Mouse (Mus musculus) liver, postnatal 0 days (tissue): ENCODE measurements around the gene Sucla2. TPM values are rescaled to one million over a fixed set of nuclear protein-coding genes. Genes with fewer than 3 reads are reported as not detected.

ENCODE experiments used
- ATAC-seq: fragments of 200-750 bp; cut with Nextera tagmentation; 2 replicates; pipeline ENCODE4 v1.8.0; 2017; ENCODE audit warnings: mild to moderate bottlenecking, moderate library complexity
- DNase-seq: peaks from one replicate; pipeline ENCODE4 v3.0.0-alpha.2; 2016
- H3K27ac ChIP-seq: fragments of 300-500 bp; sonication (generic); 2 replicates; pipeline ENCODE4 v1.5.1; 2014; ENCODE audit warnings: antibody characterized with exemption, moderate library complexity, mild to moderate bottlenecking, low read depth
- H3K27me3 ChIP-seq: fragments of 300-500 bp; sonication (generic); 2 replicates; pipeline ENCODE4 v1.6.1; 2014; ENCODE audit warnings: low read length, control low read depth, mixed read lengths; ENCODE audit not compliant: insufficient read depth
- H3K36me3 ChIP-seq: fragments of 300-500 bp; sonication (generic); replicated peaks from 2 replicates; pipeline ENCODE4 v1.6.1; 2014; ENCODE audit warnings: mild to moderate bottlenecking, control low read depth, low read length, moderate library complexity, mixed read lengths; ENCODE audit not compliant: insufficient read depth
- H3K4me1 ChIP-seq: fragments of 300-500 bp; sonication (generic); 2 replicates; pipeline ENCODE4 v1.6.1; 2014; ENCODE audit warnings: antibody characterized with exemption, mild to moderate bottlenecking, control low read depth; ENCODE audit not compliant: insufficient read depth
- H3K4me2 ChIP-seq: fragments of 300-500 bp; sonication (generic); 2 replicates; pipeline ENCODE4 v1.6.1; 2014; ENCODE audit warnings: low read depth, mild to moderate bottlenecking, low read length, moderate library complexity, mixed read lengths
- H3K4me3 ChIP-seq: fragments of 300-500 bp; sonication (generic); 2 replicates; pipeline ENCODE4 v1.5.1; 2014; ENCODE audit warnings: low read depth, low read length
- H3K9ac ChIP-seq: fragments of 300-500 bp; sonication (generic); replicated peaks from 2 replicates; pipeline ENCODE4 v1.6.1; 2014; ENCODE audit warnings: mild to moderate bottlenecking, moderate library complexity
- H3K9me3 ChIP-seq: fragments of 300-500 bp; sonication (generic); 2 replicates; pipeline ENCODE4 v1.6.1; 2016; ENCODE audit warnings: mild to moderate bottlenecking, control low read depth, low read length, mixed read lengths
- CTCF ChIP-seq: sonication (generic); IDR thresholded peaks from 2 replicates; pipeline ENCODE4 v1.5.1; 2016; ENCODE audit warnings: antibody characterized with exemption, low read depth
- EP300 ChIP-seq: IDR thresholded peaks from 2 replicates; pipeline ENCODE4 v1.6.1; 2016; ENCODE audit warnings: antibody characterized with exemption, low read depth, mild to moderate bottlenecking
- WGBS: fragments of 180-500 bp; shearing (Covaris S2); extraction: QIAGEN DNeasy Blood & Tissue Kit; methylation state at CpG from one replicate; pipeline ENCODE4 v1.1.7; 2014; ENCODE audit not compliant: insufficient replicate concordance; 5-methylcytosine and 5-hydroxymethylcytosine counted together
- polyA plus RNA-seq: library from polyadenylated mRNA; unstranded; fragments of >200 nt; fragmentation: Nextera tagmentation; extraction: Ambion mirVana; gene quantifications from 2 replicates; pipeline ENCODE4 v1.2.1, GENCODE M21; 2015

Sucla2 gene
- polyA plus RNA-seq, 1 experiment from 2014 or later, result 99.7 TPM

- 62% methylated on average over 6 of the region's 6 CpGs for WGBS
Measured at GRCm38 (mm10) chr14:73533755-73534465, 8.8 kb downstream of the Sucla2 start.

GRCm38 (mm10) chr14:73535641-73536040 lies 10.5 kb downstream of the Sucla2 start:
- Histone ChIP-seq H3K27me3 (no peaks in the 10 kb centered on the region), H3K4me1 (no peaks in the 10 kb centered on the region), H3K4me3 (no peak overlapping the region), H3K36me3 (no peaks in the 10 kb centered on the region), H3K9me3 (no peaks in the 10 kb centered on the region), H3K4me2 (no peak overlapping the region), H3K9ac (no peak overlapping the region), H3K27ac (no peak overlapping the region)
- TF ChIP-seq CTCF (no peak), EP300 (no peak)
- no peak for DNase-seq
- WGBS, result 56% methylated on average over 2 of the region's 2 CpGs
- ATAC-seq, result no peak

More at GRCm38 (mm10) chr14:73533755-73534465, 8.8 kb downstream of the Sucla2 start:
- no peak for ATAC-seq
- DNase-seq, result no peak
- no peak overlapping the region for H3K9ac ChIP-seq
- TF ChIP-seq EP300, result no peak
- no peak for TF ChIP-seq CTCF
- H3K4me1 ChIP-seq, result no peaks in the 10 kb centered on the region
- no peaks in the 10 kb centered on the region for H3K36me3 ChIP-seq
- H3K27ac ChIP-seq, result no peak overlapping the region
- H3K9me3 ChIP-seq, result no peaks in the 10 kb centered on the region
- no peaks in the 10 kb centered on the region for H3K27me3 ChIP-seq
- H3K4me3 ChIP-seq, result no peak overlapping the region
- no peak overlapping the region for H3K4me2 ChIP-seq

- H3K9ac ChIP-seq, result no peak overlapping the region
- H3K9me3 ChIP-seq, result no peaks in the 10 kb centered on the region
- DNase-seq, result no peak
- no peaks in the 10 kb centered on the region for H3K4me1 ChIP-seq
- H3K36me3 ChIP-seq, result no peaks in the 10 kb centered on the region
- WGBS, result 75% methylated on average over 6 of the region's 6 CpGs
- no peak for TF ChIP-seq EP300
- TF ChIP-seq CTCF, result no peak
- no peak overlapping the region for H3K4me2 ChIP-seq
- no peak for ATAC-seq
- H3K27me3 ChIP-seq, result no peaks in the 10 kb centered on the region
- no peak overlapping the region for H3K4me3 ChIP-seq
- H3K27ac ChIP-seq, result no peak overlapping the region
Measured at GRCm38 (mm10) chr14:73543781-73544180, 18.7 kb downstream of the Sucla2 start.

- WGBS, result 34% methylated on average over 4 of the region's 4 CpGs
- H3K36me3 ChIP-seq, result no peaks in the 10 kb centered on the region
- peaks cover under 1% of the 10 kb centered on the region for H3K4me1 ChIP-seq
- H3K27me3 ChIP-seq, result no peaks in the 10 kb centered on the region
- no peak overlapping the region for H3K27ac ChIP-seq
- H3K9me3 ChIP-seq, result no peaks in the 10 kb centered on the region
- DNase-seq (no peak), ATAC-seq (no peak)
- no peak for TF ChIP-seq CTCF
- no peak for TF ChIP-seq EP300
- H3K4me3 ChIP-seq, result no peak overlapping the region
- no peak overlapping the region for H3K4me2 ChIP-seq
- H3K9ac ChIP-seq, result no peak overlapping the region
Measured at GRCm38 (mm10) chr14:73547034-73547433, 21.9 kb downstream of the Sucla2 start.

- no peaks in the 10 kb centered on the region for H3K36me3 ChIP-seq
- H3K9ac ChIP-seq, result no peak within 1 kb of the TSS
- DNase-seq (no peak), ATAC-seq (no peak)
- H3K4me1 ChIP-seq, result peaks cover 5% of the 10 kb centered on the region
- H3K27ac ChIP-seq, result no peak within 1 kb of the TSS
- 80% methylated on average over 3 of the region's 3 CpGs for WGBS
- H3K4me3 ChIP-seq, result no peak within 1 kb of the TSS
- no peak within 1 kb of the TSS for H3K4me2 ChIP-seq
- H3K27me3 ChIP-seq, result no peaks in the 10 kb centered on the region
- no peaks in the 10 kb centered on the region for H3K9me3 ChIP-seq
- no peak for TF ChIP-seq EP300
- no peak for TF ChIP-seq CTCF
Measured at GRCm38 (mm10) chr14:73548051-73548450, 22.9 kb downstream of the Sucla2 start, which contains the start of gene Nudt15. Gene Nudt15, minus strand, starts transcription at chr14:73548242.

DNA sequence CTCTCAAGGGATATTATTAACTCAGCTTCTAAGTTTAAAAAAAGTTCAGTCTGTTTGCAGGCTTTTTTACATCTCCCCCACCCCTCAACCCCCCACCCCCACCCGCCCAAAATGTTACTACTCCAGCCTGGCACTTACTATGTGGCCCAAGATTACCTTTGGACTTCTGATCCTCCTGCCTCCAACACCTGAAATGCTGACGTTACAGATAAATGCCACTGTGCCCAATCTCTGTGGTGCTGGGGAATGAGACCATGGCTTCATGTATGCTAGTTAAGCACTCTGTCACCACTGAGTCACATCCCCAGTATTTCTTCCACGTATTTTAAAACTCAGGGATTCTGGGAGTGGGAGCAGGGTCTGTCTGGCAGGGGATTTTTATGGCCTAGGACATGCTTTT lies 25.2 kb downstream of the Sucla2 start:
- H3K9me3 ChIP-seq, result no peaks in the 10 kb centered on the region
- no peaks in the 10 kb centered on the region for H3K36me3 ChIP-seq
- no peak for TF ChIP-seq EP300
- TF ChIP-seq CTCF, result no peak
- DNase-seq, result no peak
- no peak for ATAC-seq
- no peak overlapping the region for H3K4me2 ChIP-seq
- H3K4me1 ChIP-seq, result peaks cover 21% of the 10 kb centered on the region
- no peaks in the 10 kb centered on the region for H3K27me3 ChIP-seq
- WGBS, result 47% methylated on average over 3 of the region's 3 CpGs
- H3K9ac ChIP-seq, result no peak overlapping the region
- H3K27ac ChIP-seq, result no peak overlapping the region
- no peak overlapping the region for H3K4me3 ChIP-seq

DNA sequence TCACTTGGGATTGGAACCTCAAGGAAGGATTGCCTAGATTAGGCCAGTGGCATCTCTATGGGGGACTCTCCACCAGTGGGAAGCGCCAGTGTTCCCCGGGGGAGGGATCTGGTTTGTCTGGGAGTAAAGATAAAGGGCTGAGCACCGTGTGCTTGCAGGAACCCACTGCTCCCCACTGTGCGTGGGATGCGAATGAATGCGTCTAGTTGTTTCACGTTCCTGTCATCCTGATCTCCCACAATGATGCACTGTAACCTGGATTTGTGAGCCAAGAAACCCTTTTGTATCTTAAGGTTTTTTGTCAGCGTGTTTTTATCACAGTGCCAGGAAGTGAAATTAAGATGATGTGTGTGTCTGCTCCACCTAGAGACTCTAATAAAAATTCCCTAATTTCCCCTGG lies 25.6 kb downstream of the Sucla2 start:
- H3K9ac ChIP-seq, result no peak overlapping the region
- H3K4me2 ChIP-seq, result no peak overlapping the region
- H3K4me1 ChIP-seq, result peaks cover 21% of the 10 kb centered on the region
- DNase-seq (no peak), ATAC-seq (no peak)
- no peak overlapping the region for H3K4me3 ChIP-seq
- no peaks in the 10 kb centered on the region for H3K27me3 ChIP-seq
- no peaks in the 10 kb centered on the region for H3K36me3 ChIP-seq
- H3K27ac ChIP-seq, result no peak overlapping the region
- no peak for TF ChIP-seq CTCF
- no peak for TF ChIP-seq EP300
- WGBS, result 48% methylated on average over 8 of the region's 8 CpGs
- no peaks in the 10 kb centered on the region for H3K9me3 ChIP-seq
